Mouse (Mus musculus) heart, adult 8-10 months (tissue): ENCODE measurements around the gene Rxra. TPM values are rescaled to one million over a fixed set of nuclear protein-coding genes. Genes with fewer than 3 reads are reported as not detected.

Experiments
- DNase-seq: peaks from one replicate; pipeline ENCODE4 v3.0.0; 2022; ENCODE audit warnings: low spot score
- total RNA-seq, 4 experiments: library from RNA; stranded (reverse); gene quantifications; 2 replicates each; pipeline ENCODE4 v1.2.4; 2022

Rxra gene
- total RNA-seq, 4 experiments from 2014 or later: 50.5 to 61.2 (median 56.9) TPM

DNA sequence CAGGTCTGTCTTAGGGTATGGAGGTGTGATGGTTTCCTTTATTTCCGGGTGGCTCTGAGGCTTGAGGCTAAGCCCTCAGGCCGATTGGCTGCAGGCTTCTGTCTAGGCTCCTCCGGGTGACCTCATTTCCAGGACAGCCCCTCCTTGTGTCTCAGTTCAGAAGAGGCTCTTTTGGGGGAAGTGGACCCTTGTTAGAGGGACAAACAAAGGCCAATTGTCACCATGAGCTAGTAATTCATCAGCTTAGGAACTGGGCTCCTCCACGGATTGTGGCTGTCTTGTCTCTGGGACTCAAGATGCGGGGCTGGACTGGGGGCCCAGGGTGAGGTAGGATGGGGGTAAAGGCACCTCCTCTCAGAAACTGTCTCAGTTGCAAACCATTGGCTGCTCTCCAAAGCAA is 5.5 kb upstream of the Rxra start:
- no peak for DNase-seq

GRCm38 (mm10) chr2:27671633-27672091 is 4.6 kb upstream of the Rxra start:
- DNase-seq: no peak

- no peak for DNase-seq
Measured at GRCm38 (mm10) chr2:27676478-27677325, 462 bp downstream of the Rxra start.

DNA sequence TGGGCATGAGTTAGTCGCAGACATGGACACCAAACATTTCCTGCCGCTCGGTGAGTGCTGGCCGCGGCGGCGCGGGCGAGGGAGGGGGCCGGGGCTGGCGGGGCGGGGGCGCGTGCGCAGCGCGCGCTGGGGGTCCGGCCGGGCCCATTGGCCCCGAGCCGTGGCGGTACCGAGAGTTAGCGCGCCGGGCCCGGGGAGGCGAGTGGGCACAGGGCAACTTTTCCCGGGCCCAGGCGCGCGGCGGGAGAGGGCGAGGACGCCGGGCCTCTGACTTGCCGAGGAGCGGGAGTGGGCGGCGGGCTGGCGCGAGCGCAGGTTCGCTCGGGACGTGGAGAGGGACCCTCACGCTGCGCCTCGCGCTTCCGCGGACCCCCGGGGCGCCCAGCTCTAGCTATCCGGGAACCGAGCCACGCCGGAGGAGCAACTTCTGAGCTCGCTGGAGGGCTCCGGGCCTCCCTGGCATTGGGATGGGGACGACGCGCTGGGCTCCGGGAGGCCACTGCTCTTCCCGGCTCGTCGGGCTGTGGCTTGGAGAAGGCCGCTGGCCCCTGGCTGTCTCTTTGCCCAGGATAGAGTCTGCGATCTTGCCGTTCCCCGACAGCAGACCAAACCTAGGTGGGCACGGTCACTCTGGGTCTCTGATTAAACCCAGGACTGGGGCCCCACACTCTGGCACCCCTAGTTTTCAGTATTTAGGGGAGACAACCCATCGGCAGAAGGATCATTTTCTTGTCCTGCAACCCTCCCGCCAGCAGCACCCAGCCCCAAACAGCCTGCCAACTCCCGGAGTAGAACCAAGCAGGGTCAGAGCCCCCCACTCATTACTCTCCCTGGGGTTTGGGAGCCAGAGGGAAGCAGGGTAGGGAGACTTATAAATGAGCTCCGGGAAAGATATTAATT is 1.4 kb downstream of the Rxra start:
- no peak for DNase-seq

DNA sequence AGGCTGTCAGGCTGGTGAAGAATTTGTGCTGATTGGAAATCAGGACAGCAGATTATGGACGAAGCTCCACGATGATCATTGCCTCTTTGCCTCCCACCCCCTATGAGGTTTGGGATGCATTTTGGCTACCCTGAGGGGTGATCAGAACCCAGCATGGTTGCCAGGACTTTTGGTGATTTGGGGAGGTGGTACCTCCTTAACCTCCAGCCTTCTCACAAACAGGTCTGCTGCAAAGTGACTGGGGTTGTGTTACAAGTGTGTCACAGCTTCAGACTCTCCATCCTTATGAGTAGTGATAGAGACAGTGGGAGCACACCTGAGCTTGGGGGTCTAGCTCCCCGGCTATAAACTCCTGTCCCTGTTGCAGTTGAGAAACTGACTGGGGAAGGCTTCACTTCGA is 2.1 kb downstream of the Rxra start:
- no peak for DNase-seq

GRCm38 (mm10) chr2:27678836-27679480 is 2.7 kb downstream of the Rxra start:
- no peak for DNase-seq

DNA sequence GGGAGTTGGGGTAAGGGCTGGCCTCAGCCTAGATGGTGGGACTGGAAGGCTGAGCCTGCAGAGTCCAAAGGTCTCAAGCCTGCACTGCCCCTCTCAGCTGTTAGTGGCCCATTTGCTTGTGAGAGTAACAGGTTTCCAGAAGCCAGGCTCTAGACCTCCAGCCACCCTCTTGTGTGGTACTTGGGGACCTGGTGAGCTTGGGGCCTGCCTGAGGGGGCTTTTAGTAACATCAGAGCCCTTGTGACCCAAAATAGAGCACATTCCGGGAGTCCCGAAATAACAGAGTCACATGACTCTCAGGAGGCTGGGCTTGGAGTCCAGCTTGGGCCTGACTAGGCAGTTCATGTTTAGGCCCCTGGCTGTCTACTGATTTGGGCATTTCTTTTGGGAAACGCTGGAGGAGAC is 3.4 kb downstream of the Rxra start:
- peak; percentile 80 for DNase-seq

GRCm38 (mm10) chr2:27680058-27680457 is 3.8 kb downstream of the Rxra start:
- no peak for DNase-seq

GRCm38 (mm10) chr2:27680595-27680994 is 4.4 kb downstream of the Rxra start:
- no peak for DNase-seq

- DNase-seq: no peak
Measured at GRCm38 (mm10) chr2:27681426-27681825, 5.2 kb downstream of the Rxra start.

- no peak for DNase-seq
Measured at GRCm38 (mm10) chr2:27682096-27682495, 5.9 kb downstream of the Rxra start.

DNA sequence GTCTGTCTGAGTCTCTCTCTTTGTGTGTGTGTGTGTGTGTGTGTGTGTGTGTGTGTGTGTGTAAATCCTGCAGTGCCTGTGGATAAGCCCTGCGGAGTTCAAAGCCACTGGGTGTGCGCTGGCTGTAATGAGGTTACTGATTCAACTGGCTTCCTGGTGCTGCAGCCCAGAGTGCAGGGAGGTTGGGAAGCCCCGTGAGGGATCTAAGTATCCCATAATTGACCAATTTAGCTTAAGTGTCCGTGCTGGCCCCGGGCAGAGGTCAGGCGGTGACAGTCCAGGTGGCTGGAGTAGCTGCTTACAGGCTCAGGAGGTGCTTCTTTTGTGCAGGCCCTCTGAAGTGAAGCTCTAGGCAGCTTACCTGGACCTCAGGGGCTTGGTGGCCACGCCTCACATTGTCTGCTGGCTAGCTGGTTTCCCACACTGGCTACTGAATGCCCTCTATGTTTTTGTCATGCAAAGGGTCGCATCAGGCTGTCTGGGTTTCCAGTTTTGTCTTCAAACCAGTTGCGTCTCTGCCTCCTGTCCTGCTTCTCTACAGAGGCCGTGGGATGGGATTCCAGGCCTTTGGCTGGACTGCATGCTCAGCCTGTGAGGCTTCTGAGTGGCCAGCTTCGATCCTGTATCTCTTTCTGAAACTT is 7.9 kb downstream of the Rxra start:
- DNase-seq: no peak

DNA sequence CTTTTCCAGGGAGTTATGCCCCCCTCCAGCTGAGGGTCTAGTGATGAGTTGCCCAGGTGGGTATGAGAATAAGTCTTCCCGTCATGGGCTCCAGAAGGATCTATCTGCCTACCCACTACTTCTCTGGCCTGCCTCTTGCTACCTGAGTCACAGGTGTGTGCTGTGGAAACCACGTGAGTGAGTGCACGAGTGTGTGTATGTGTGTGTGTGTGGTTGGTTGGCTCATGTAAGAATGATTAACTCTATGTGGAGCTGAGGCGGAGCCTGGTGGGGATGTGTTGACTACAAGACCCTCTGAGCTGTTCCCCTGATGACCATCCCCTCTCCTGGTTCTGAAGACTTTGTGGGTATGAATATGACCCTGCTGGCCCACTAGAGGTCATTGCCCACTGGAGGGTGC is 9.7 kb downstream of the Rxra start:
- DNase-seq: no peak

GRCm38 (mm10) chr2:27686335-27686734 is 10.1 kb downstream of the Rxra start:
- no peak for DNase-seq

DNA sequence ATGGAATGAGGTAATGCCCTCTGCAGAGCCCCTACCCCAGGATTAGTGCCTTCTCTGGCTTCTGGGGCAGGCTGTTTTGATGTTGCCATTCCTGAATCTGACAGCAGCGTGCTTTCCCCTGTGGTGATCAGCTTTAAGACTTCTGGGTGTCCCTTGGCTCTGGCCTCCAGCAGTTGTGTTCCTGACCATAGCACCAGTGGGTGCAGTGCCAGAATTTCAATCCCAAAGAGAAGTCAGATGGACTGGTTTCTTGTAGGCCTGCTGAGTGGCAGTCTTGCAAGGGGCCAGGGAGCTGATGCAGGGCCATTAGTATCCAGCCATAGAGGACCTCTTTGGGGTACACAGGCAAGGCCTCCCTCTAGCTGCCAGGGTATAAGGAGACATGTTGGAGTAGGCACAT is 10.8 kb downstream of the Rxra start:
- DNase-seq: no peak

- DNase-seq: peak; percentile 69
Measured at GRCm38 (mm10) chr2:27687973-27688372, 11.7 kb downstream of the Rxra start.

GRCm38 (mm10) chr2:27690714-27691113 is 14.5 kb downstream of the Rxra start:
- DNase-seq: peak; percentile 73

- no peak for DNase-seq
Measured at GRCm38 (mm10) chr2:27691139-27691720, 15.0 kb downstream of the Rxra start.

DNA sequence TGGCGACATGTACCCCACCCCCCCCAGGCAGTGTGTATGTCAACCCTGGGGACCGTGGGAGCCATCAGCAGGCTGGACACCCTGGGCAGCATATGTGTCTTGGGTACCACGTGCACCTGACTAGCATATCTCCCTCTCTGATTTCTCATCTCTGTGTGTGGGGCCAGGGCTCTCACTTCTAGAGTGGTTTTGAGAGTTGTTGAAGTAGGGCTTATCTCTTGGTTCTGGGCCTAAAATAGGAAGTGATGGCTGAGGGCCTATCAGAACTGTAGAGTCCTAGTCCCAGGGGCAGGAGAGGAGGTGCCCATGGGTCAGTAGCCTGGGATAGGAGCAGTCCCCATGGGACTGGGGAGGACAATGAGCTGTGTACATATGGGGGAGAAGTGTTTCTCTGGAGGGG is 16.4 kb downstream of the Rxra start:
- no peak for DNase-seq

GRCm38 (mm10) chr2:27693684-27694083 is 17.4 kb downstream of the Rxra start:
- DNase-seq: no peak

GRCm38 (mm10) chr2:27699574-27699973 is 23.3 kb downstream of the Rxra start:
- DNase-seq: peak; percentile 88
